Mouse (Mus musculus) CD8-positive naive resting alpha-beta T cell, adult 57 days (primary cell): Measurements from ENCODE around the gene Gm5935. TPM values are rescaled to one million over a fixed set of nuclear protein-coding genes. Genes with fewer than 3 reads are reported as not detected.

Experiments
- total RNA-seq: library from RNA; stranded (reverse); gene quantifications from one replicate; pipeline ENCODE4 v1.2.4, GENCODE M21; 2023

Gene Gm5935
- not detected for total RNA-seq

GRCm38 (mm10) chrX:24775064-24775463, at the start of gene Gm5935:
Gene Gm5935, minus strand, starts transcription at chrX:24775164.

Other genes starting within 250 kb of the Gm5935 start
- not detected for gene Gm4297, start 200.3 kb downstream of the Gm5935 start, total RNA-seq